Mouse (Mus musculus): ENCODE measurements at regions not wholly inside any gene's neighbourhood (a gene's known extent, or its start where the extent isn't known, plus 50 kb on each side); places are given as distances from the start of the nearest gene placed in this dataset.
A peak's percentile ranks its signal among the peaks of the same experiment; 100 is the strongest.

DNA sequence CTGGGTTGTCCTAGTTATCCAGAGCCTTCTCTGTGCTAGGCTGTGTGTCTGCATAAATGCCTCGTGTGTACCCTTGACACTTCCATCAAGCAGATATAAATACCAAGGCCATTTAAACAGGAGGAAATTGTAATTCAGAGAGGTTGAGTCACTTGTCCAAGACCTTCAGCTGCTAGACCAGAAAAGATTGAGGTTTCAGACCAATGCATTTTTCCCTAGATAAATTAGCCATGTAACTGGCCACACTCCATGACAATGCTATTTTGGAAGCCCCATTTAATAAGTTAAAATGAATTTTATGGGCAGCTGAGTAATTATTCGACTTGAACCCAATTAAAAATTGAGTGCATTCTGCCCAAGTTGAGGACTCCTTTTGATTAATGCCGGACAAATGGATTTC lies 509.6 kb downstream of the 1810013L24Rik start:
- no peak overlapping the region for H3K27ac ChIP-seq (ENCODE audit: low read depth, low read length)
- ATAC-seq (no peak), DNase-seq (ENCODE audit: low spot score) (no peak)
- H3K9me3 ChIP-seq (replicated peaks; ENCODE audit: control insufficient read depth, low read length), result no peaks in the 10 kb centered on the region
- no peaks in the 10 kb centered on the region for H3K36me3 ChIP-seq (ENCODE audit: control insufficient read depth, insufficient read depth, low read length)
- H3K4me2 ChIP-seq (ENCODE audit: low read length), result no peak overlapping the region
- no peak overlapping the region for H3K4me3 ChIP-seq (ENCODE audit: low read depth, low read length)
- WGBS, result 69% methylated on average over 3 of the region's 3 CpGs
- no peaks in the 10 kb centered on the region for H3K27me3 ChIP-seq (replicated peaks; ENCODE audit: control insufficient read depth, insufficient read depth, low read length)
- no peaks in the 10 kb centered on the region for H3K4me1 ChIP-seq (ENCODE audit: control insufficient read depth, insufficient read depth, low read length)
- H3K9ac ChIP-seq (ENCODE audit: low read length), result no peak overlapping the region

DNA sequence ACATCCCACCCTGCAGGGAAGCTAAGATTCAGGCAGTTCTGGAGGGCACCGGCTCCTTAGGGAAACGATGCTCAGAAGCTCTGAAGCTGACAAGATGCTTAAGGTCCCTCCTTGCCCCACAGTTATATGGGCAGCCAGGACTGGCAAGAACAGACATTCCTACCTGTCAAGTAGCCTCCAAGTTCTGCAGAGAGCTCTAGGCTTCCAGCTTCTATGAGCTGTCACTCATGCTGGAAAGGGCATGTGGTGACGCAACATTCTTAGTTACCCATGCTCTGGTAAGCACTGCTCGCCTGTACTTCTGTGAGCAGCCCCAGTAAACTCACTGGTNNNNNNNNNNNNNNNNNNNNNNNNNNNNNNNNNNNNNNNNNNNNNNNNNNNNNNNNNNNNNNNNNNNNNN lies 511.3 kb downstream of the 1810013L24Rik start:
- WGBS, result 89% methylated on average over 4 of the region's 4 CpGs
- no peaks in the 10 kb centered on the region for H3K36me3 ChIP-seq (ENCODE audit: control insufficient read depth, insufficient read depth, low read length)
- H3K27ac ChIP-seq (ENCODE audit: low read depth, low read length), result no peak overlapping the region
- H3K4me3 ChIP-seq (ENCODE audit: low read depth, low read length), result no peak overlapping the region
- H3K27me3 ChIP-seq (replicated peaks; ENCODE audit: control insufficient read depth, insufficient read depth, low read length), result no peaks in the 10 kb centered on the region
- no peak for ATAC-seq
- no peak for DNase-seq (ENCODE audit: low spot score)
- H3K9ac ChIP-seq (ENCODE audit: low read length), result no peak overlapping the region
- H3K9me3 ChIP-seq (replicated peaks; ENCODE audit: control insufficient read depth, low read length), result no peaks in the 10 kb centered on the region
- no peak overlapping the region for H3K4me2 ChIP-seq (ENCODE audit: low read length)
- H3K4me1 ChIP-seq (ENCODE audit: control insufficient read depth, insufficient read depth, low read length), result no peaks in the 10 kb centered on the region

GRCm38 (mm10) chr16:9353811-9354210 lies 523.9 kb downstream of the 1810013L24Rik start:
- ATAC-seq (no peak), DNase-seq (ENCODE audit: low spot score) (no peak)
- H3K9ac ChIP-seq (ENCODE audit: low read length), result no peak overlapping the region
- H3K4me1 ChIP-seq (ENCODE audit: control insufficient read depth, insufficient read depth, low read length), result no peaks in the 10 kb centered on the region; the same call in 1 of the 2 replicates
- no peak overlapping the region for H3K4me2 ChIP-seq (ENCODE audit: low read length)
- H3K27ac ChIP-seq (ENCODE audit: low read depth, low read length), result no peak overlapping the region
- H3K27me3 ChIP-seq (replicated peaks; ENCODE audit: control insufficient read depth, insufficient read depth, low read length), result no peaks in the 10 kb centered on the region
- H3K4me3 ChIP-seq (ENCODE audit: low read depth, low read length), result no peak overlapping the region
- no peaks in the 10 kb centered on the region for H3K9me3 ChIP-seq (replicated peaks; ENCODE audit: control insufficient read depth, low read length)
- 91% methylated on average over 4 of the region's 4 CpGs for WGBS
- no peaks in the 10 kb centered on the region for H3K36me3 ChIP-seq (ENCODE audit: control insufficient read depth, insufficient read depth, low read length)

DNA sequence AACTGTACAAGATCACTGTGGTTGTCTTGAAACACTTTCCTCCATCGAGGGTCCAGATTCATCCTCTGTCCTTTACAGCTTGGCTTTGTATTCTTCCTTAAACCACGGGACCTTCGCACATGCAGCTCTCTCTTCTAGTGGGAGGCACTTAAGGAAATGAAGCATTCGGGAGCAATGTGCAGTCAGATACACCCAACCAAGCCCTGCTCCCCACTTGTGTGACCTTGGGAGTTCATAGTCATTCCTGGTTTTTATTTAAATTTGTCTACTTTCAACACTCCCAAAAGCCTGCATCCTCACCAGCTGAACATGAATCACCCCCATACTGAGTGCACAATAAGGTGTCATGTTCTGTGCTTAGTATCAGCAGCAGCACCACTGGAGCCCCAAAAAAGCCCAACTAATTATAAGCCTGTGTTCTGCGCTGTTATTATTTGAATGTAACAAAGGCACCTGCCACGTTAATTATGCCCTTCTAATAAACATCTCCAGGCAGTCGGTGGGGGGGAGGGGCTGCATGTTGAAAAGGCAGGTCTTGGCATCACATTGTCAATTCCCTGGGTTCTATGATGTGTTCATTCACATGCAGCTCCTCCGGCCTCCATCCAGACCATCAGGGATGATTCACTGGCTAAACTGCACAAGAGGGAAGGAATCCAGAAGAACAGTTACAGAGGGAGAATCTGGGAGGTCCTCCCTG lies 524.6 kb downstream of the 1810013L24Rik start:
- Histone ChIP-seq H3K4me1 (ENCODE audit: control insufficient read depth, insufficient read depth, low read length) (no peaks in the 10 kb centered on the region; the same call in 1 of the 2 replicates), H3K4me3 (ENCODE audit: low read depth, low read length) (no peak overlapping the region), H3K4me2 (ENCODE audit: low read length) (no peak overlapping the region), H3K9ac (ENCODE audit: low read length) (no peak overlapping the region), H3K36me3 (ENCODE audit: control insufficient read depth, insufficient read depth, low read length) (no peaks in the 10 kb centered on the region), H3K9me3 (replicated peaks; ENCODE audit: control insufficient read depth, low read length) (no peaks in the 10 kb centered on the region), H3K27me3 (replicated peaks; ENCODE audit: control insufficient read depth, insufficient read depth, low read length) (no peaks in the 10 kb centered on the region), H3K27ac (ENCODE audit: low read depth, low read length) (no peak overlapping the region)
- ATAC-seq (no peak; the same call in 1 of the 2 replicates), DNase-seq (ENCODE audit: low spot score) (peak; percentile 32)
- WGBS, result 56% methylated on average over 8 of the region's 8 CpGs

DNA sequence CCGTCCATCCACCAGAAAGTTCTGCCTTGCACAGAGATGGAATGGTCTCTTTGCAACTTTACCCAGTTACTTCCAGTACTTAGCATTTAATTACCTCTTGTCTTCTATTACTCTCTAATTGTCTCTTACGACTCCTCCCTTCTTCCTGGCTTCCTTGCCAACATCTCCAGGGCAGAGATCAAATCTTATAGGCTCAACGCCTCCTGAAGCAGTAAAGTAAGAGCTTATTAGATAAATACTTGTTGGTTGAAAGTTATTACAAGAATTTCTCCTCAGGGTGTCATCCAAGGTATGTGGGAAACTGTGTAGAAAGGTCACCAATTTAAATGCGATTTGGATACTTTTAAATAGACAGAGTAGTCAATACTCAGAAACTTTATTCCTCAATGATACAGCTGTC lies 528.8 kb downstream of the 1810013L24Rik start:
- Histone ChIP-seq H3K4me2 (ENCODE audit: low read length) (no peak overlapping the region), H3K36me3 (ENCODE audit: control insufficient read depth, insufficient read depth, low read length) (no peaks in the 10 kb centered on the region), H3K9ac (ENCODE audit: low read length) (no peak overlapping the region), H3K27ac (ENCODE audit: low read depth, low read length) (no peak overlapping the region), H3K4me3 (ENCODE audit: low read depth, low read length) (no peak overlapping the region), H3K27me3 (replicated peaks; ENCODE audit: control insufficient read depth, insufficient read depth, low read length) (no peaks in the 10 kb centered on the region), H3K4me1 (ENCODE audit: control insufficient read depth, insufficient read depth, low read length) (no peaks in the 10 kb centered on the region; the same call in 1 of the 2 replicates), H3K9me3 (replicated peaks; ENCODE audit: control insufficient read depth, low read length) (no peaks in the 10 kb centered on the region)
- 89% methylated on average over 4 of the region's 4 CpGs for WGBS
- ATAC-seq, result no peak
- DNase-seq (ENCODE audit: low spot score), result no peak

- no peak overlapping the region for H3K4me2 ChIP-seq (ENCODE audit: low read length)
- no peak for ATAC-seq
- no peaks in the 10 kb centered on the region for H3K4me1 ChIP-seq (ENCODE audit: control insufficient read depth, insufficient read depth, low read length)
- no peak overlapping the region for H3K9ac ChIP-seq (ENCODE audit: low read length)
- no peak overlapping the region for H3K4me3 ChIP-seq (ENCODE audit: low read depth, low read length)
- no peaks in the 10 kb centered on the region for H3K27me3 ChIP-seq (replicated peaks; ENCODE audit: control insufficient read depth, insufficient read depth, low read length)
- H3K27ac ChIP-seq (ENCODE audit: low read depth, low read length), result no peak overlapping the region
- H3K9me3 ChIP-seq (replicated peaks; ENCODE audit: control insufficient read depth, low read length), result no peaks in the 10 kb centered on the region
- 95% methylated on average over 3 of the region's 3 CpGs for WGBS
- H3K36me3 ChIP-seq (ENCODE audit: control insufficient read depth, insufficient read depth, low read length), result no peaks in the 10 kb centered on the region
- no peak for DNase-seq (ENCODE audit: low spot score)
These were observed 529.7 kb downstream of the 1810013L24Rik start for GRCm38 (mm10) chr16:9359399-9360135.

GRCm38 (mm10) chr16:9360741-9361255 lies 530.9 kb downstream of the 1810013L24Rik start:
- H3K27ac ChIP-seq (ENCODE audit: low read depth, low read length), result no peak overlapping the region
- H3K4me1 ChIP-seq (ENCODE audit: control insufficient read depth, insufficient read depth, low read length), result no peaks in the 10 kb centered on the region
- ATAC-seq (no peak), DNase-seq (ENCODE audit: low spot score) (no peak)
- no peaks in the 10 kb centered on the region for H3K9me3 ChIP-seq (replicated peaks; ENCODE audit: control insufficient read depth, low read length)
- no peak overlapping the region for H3K9ac ChIP-seq (ENCODE audit: low read length)
- no peaks in the 10 kb centered on the region for H3K27me3 ChIP-seq (replicated peaks; ENCODE audit: control insufficient read depth, insufficient read depth, low read length)
- WGBS, result 77% methylated on average over 3 of the region's 3 CpGs
- no peaks in the 10 kb centered on the region for H3K36me3 ChIP-seq (ENCODE audit: control insufficient read depth, insufficient read depth, low read length)
- H3K4me3 ChIP-seq (ENCODE audit: low read depth, low read length), result no peak overlapping the region
- no peak overlapping the region for H3K4me2 ChIP-seq (ENCODE audit: low read length)

- Histone ChIP-seq H3K4me1 (ENCODE audit: control insufficient read depth, insufficient read depth, low read length) (no peaks in the 10 kb centered on the region), H3K9me3 (replicated peaks; ENCODE audit: control insufficient read depth, low read length) (no peaks in the 10 kb centered on the region), H3K9ac (ENCODE audit: low read length) (no peak overlapping the region), H3K36me3 (ENCODE audit: control insufficient read depth, insufficient read depth, low read length) (no peaks in the 10 kb centered on the region), H3K4me3 (ENCODE audit: low read depth, low read length) (no peak overlapping the region), H3K4me2 (ENCODE audit: low read length) (no peak overlapping the region), H3K27ac (ENCODE audit: low read depth, low read length) (no peak overlapping the region), H3K27me3 (replicated peaks; ENCODE audit: control insufficient read depth, insufficient read depth, low read length) (no peaks in the 10 kb centered on the region)
- WGBS, result 62% methylated on average over 11 of the region's 11 CpGs
- DNase-seq (ENCODE audit: low spot score) (no peak), ATAC-seq (no peak)
These were observed 532.2 kb downstream of the 1810013L24Rik start for GRCm38 (mm10) chr16:9362116-9362515.

DNA sequence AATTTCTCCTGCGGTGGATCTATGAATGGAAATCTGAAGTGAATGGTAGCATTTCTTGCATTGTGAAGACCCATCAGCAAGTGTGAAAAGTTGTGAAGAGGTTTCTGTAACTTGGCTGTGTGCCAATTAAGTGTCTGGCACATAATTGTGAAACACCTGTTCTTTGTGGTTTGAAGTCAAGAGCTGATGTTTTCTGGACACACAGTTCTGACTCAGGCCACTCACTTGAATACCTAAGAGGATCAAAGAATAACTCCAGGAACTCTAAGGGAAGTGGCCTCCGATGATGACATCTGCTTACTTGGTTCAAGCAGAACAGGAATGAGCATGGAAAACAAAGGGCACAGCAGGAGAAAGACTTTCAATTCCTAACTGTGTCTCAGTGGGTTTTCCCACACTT lies 534.2 kb downstream of the 1810013L24Rik start:
- ATAC-seq (no peak), DNase-seq (ENCODE audit: low spot score) (no peak)
- Histone ChIP-seq H3K36me3 (ENCODE audit: control insufficient read depth, insufficient read depth, low read length) (no peaks in the 10 kb centered on the region), H3K9ac (ENCODE audit: low read length) (no peak overlapping the region), H3K27me3 (replicated peaks; ENCODE audit: control insufficient read depth, insufficient read depth, low read length) (no peaks in the 10 kb centered on the region), H3K4me3 (ENCODE audit: low read depth, low read length) (no peak overlapping the region), H3K9me3 (replicated peaks; ENCODE audit: control insufficient read depth, low read length) (no peaks in the 10 kb centered on the region), H3K4me2 (ENCODE audit: low read length) (no peak overlapping the region), H3K27ac (ENCODE audit: low read depth, low read length) (no peak overlapping the region), H3K4me1 (ENCODE audit: control insufficient read depth, insufficient read depth, low read length) (no peaks in the 10 kb centered on the region)
- 29% methylated on average over 2 of the region's 2 CpGs for WGBS

Data from forebrain, embryonic 14.5 days (tissue).